Mouse (Mus musculus): Measurements from ENCODE around the gene Pram1. TPM values are rescaled to one million over a fixed set of nuclear protein-coding genes. Genes with fewer than 3 reads are reported as not detected.

The Pram1 gene
- polyA plus RNA-seq, 1 experiment from 2014 or later = 0.24 TPM

DNA sequence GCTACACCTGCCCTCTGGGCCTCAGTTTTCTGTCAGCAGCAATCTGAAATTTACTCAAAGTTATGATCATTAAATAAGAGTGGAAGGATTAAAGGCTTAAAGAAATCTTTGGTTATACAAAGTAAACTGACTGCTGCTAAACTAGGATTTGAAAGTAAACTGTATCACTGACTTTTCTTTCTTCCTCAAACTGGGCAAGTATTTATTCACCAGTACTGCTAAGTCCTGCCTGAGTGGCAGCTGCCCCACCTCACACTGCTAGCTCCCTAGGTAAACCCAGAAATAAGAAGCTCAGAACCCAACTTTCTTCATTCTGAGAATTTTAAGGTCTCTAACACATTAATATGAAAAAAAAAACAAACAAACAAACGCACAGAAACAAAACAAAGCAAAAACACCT, 36.0 kb downstream of the Pram1 start:
- ATAC-seq (replicated peaks; ENCODE audit: insufficient number of reproducible peaks, insufficient read depth, low FRiP score, low read depth) = no peak
- Histone ChIP-seq H3K9ac (no peak overlapping the region), H3K4me1 (replicated peaks) (peaks cover 14% of the 10 kb centered on the region), H3K27me3 (no peaks in the 10 kb centered on the region), H3K27ac (no peak overlapping the region), H3K9me3 (replicated peaks) (no peaks in the 10 kb centered on the region), H3K4me2 (no peak overlapping the region), H3K36me3 (peaks cover 26% of the 10 kb centered on the region), H3K4me3 (no peak overlapping the region)
- WGBS = 76% methylated on average over 1 of the region's 1 CpGs

DNA sequence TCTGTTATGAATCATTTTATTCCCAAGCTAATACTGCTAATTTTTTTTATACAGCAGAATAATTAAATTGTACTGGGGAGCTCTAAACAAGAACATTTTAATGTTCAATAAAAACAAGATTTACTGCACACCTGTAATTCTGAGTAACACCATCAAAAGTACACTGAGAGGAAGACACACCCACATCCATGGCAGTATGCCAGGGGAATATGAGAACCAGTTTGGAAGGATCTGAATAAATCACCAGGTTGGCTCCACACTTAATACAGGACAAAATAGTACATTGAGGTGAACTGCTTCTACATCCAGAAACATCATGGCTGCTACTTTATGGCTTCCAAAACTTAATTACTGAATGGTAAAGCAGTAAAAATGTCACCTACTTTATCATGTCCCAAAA, 37.6 kb downstream of the Pram1 start:
- Histone ChIP-seq H3K27ac (no peak overlapping the region), H3K9ac (no peak overlapping the region), H3K4me1 (replicated peaks) (peaks cover 22% of the 10 kb centered on the region), H3K4me3 (no peak overlapping the region), H3K27me3 (no peaks in the 10 kb centered on the region), H3K9me3 (replicated peaks) (no peaks in the 10 kb centered on the region), H3K4me2 (no peak overlapping the region), H3K36me3 (peaks cover 26% of the 10 kb centered on the region)
- no peak for ATAC-seq (replicated peaks; ENCODE audit: insufficient number of reproducible peaks, insufficient read depth, low FRiP score, low read depth)

DNA sequence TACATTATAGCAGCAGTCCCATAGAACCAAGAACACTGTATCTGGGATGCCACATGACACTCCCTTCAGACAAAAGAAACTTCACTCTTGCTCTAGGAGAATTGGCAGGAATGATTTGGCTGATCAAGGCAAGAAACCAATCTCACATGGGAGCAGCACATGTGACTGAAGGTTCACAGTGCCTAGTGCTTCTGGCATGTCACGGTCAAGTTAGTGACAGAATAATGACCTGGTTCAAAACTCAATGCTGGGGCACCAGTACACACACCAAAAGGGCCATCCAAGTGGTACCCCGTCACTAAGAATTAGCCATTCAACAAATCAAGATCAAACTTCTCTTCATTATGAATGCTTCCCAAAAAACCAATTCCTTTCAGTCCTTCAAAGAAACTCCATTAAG, 38.2 kb downstream of the Pram1 start:
- ATAC-seq (replicated peaks; ENCODE audit: insufficient number of reproducible peaks, insufficient read depth, low FRiP score, low read depth) = no peak
- no peak overlapping the region for H3K4me3 ChIP-seq
- peaks cover 26% of the 10 kb centered on the region for H3K36me3 ChIP-seq
- H3K4me2 ChIP-seq = no peak overlapping the region
- H3K9me3 ChIP-seq (replicated peaks) = no peaks in the 10 kb centered on the region
- 84% methylated on average over 2 of the region's 2 CpGs for WGBS
- H3K9ac ChIP-seq = no peak overlapping the region
- H3K4me1 ChIP-seq (replicated peaks) = peaks cover 25% of the 10 kb centered on the region
- no peak overlapping the region for H3K27ac ChIP-seq
- no peaks in the 10 kb centered on the region for H3K27me3 ChIP-seq

- peaks cover 22% of the 10 kb centered on the region for H3K36me3 ChIP-seq
- H3K4me1 ChIP-seq (replicated peaks) = peaks cover 45% of the 10 kb centered on the region
- ATAC-seq (replicated peaks; ENCODE audit: insufficient number of reproducible peaks, insufficient read depth, low FRiP score, low read depth) = no peak
- H3K4me2 ChIP-seq = no peak overlapping the region
- H3K4me3 ChIP-seq = no peak overlapping the region
- no peak overlapping the region for H3K27ac ChIP-seq
- H3K9me3 ChIP-seq (replicated peaks) = no peaks in the 10 kb centered on the region
- no peaks in the 10 kb centered on the region for H3K27me3 ChIP-seq
- H3K9ac ChIP-seq = no peak overlapping the region
Measured at GRCm38 (mm10) chr17:33678771-33679170, 40.9 kb downstream of the Pram1 start.

DNA sequence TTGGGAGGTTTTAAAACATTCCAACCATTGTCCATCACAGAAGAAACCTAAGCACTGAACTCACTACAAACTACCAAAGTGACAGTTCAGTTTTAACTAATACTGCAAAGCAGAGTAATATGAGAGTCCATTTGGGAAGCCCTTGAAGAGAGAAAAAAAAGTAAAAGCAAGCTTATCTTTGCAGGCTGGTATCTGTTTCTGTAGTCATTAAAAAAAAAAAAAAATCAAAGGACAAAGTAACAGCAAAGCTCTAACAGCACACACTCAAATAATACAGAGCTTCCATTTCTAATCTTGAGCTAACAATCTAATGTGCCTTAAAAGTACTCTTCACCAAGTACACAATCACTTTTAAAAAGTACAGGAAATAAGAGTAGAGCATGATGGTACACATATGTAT, 43.9 kb downstream of the Pram1 start:
- Histone ChIP-seq H3K4me3 (no peak overlapping the region), H3K27ac (no peak overlapping the region), H3K4me1 (replicated peaks) (peaks cover 45% of the 10 kb centered on the region), H3K4me2 (peak overlapping the region; percentile 28; the same call in 1 of the 2 replicates), H3K27me3 (no peaks in the 10 kb centered on the region), H3K36me3 (peaks cover 8% of the 10 kb centered on the region), H3K9me3 (replicated peaks) (no peaks in the 10 kb centered on the region), H3K9ac (no peak overlapping the region)
- no peak for ATAC-seq (replicated peaks; ENCODE audit: insufficient number of reproducible peaks, insufficient read depth, low FRiP score, low read depth)

DNA sequence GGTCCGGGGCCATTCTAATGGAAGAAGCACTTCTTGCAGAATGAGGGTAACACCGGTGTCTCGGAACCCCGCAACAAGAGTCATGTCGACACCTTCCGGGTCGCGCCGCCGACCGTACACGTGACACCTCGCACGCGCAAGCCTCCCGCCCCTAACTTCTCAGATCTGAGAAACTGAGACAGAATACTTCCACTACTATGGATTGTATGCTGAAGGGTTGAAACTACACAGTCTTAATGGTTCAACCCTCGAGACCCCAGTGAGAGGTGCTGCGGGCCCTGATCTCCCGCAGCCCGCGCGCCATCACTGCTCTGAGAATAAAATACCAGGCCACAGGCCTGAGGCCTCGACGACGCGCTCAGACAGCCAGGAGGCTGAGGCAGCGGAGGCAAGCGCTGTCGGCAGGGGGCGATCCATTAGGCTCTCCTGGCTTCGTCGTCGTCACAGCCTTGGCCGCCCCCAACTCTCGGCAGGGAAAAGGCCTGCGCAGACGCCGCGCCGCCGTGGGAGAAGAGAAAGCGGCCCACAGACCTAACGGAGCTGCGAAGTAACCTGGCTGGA, 46.9 kb downstream of the Pram1 start:
- H3K9me3 ChIP-seq (replicated peaks) = no peaks in the 10 kb centered on the region
- peak overlapping the region; percentile 99 for H3K9ac ChIP-seq
- no peaks in the 10 kb centered on the region for H3K27me3 ChIP-seq
- H3K27ac ChIP-seq = peak overlapping the region; percentile 97
- peak overlapping the region; percentile 97 for H3K4me3 ChIP-seq
- H3K4me1 ChIP-seq (replicated peaks) = peaks cover 34% of the 10 kb centered on the region
- peak; percentile 74 for ATAC-seq (replicated peaks; ENCODE audit: insufficient number of reproducible peaks, insufficient read depth, low FRiP score, low read depth)
- H3K4me2 ChIP-seq = peak overlapping the region; percentile 85
- H3K36me3 ChIP-seq = no peaks in the 10 kb centered on the region
- WGBS = under 1% methylated on average over 44 of the region's 44 CpGs

- Histone ChIP-seq H3K27me3 (no peaks in the 10 kb centered on the region), H3K4me1 (replicated peaks) (peaks cover 32% of the 10 kb centered on the region), H3K9ac (peak overlapping the region; percentile 99), H3K36me3 (no peaks in the 10 kb centered on the region), H3K9me3 (replicated peaks) (no peaks in the 10 kb centered on the region), H3K4me3 (peak overlapping the region; percentile 97), H3K4me2 (peak overlapping the region; percentile 85), H3K27ac (peak overlapping the region; percentile 97)
- peak; percentile 98 for ATAC-seq (replicated peaks; ENCODE audit: insufficient number of reproducible peaks, insufficient read depth, low FRiP score, low read depth)
- under 1% methylated on average over 42 of the region's 42 CpGs for WGBS
Measured at GRCm38 (mm10) chr17:33685249-33685653, 47.4 kb downstream of the Pram1 start.

DNA sequence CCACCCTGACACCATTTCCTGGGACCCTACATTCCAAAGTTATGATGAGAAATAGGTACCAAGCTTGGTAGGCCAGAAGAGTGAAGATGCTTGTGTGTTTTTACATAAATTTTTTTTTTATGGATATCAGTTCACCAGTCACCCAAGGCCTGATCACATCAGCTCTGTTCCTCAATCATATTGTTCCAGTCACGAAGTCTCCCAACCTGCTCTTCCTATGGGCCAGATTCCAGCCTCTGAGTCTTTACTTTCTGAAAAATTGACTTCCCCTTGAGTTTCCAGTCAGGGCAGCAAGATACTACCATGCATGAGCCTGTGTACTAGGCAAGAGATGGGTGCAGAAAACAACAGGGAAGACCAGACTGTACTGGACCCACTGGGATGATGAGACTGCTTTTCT, 48.9 kb downstream of the Pram1 start, which contains the start of gene Hnrnpm:
Gene Hnrnpm, minus strand, starts transcription at position 101 of the 400 bp plus-strand sequence.
- Histone ChIP-seq H3K4me1 (replicated peaks) (peaks cover 27% of the 10 kb centered on the region), H3K27ac (peak within 1 kb of the TSS; percentile 97), H3K4me2 (peak within 1 kb of the TSS; percentile 85), H3K9ac (peak within 1 kb of the TSS; percentile 99; the same call in 1 of the 2 replicates), H3K4me3 (peak within 1 kb of the TSS; percentile 97), H3K36me3 (0 out of 2 replicates have a peak, but pooled peaks cover 1% of the 10 kb centered on the region), H3K9me3 (replicated peaks) (no peaks in the 10 kb centered on the region), H3K27me3 (no peaks in the 10 kb centered on the region)
- ATAC-seq (replicated peaks; ENCODE audit: insufficient number of reproducible peaks, insufficient read depth, low FRiP score, low read depth) = no peak
- 93% methylated on average over 1 of the region's 1 CpGs for WGBS

Other genes with a start within 250 kb of the Pram1 start
- 7.5 TPM in 2 replicates for gene Zfp101, start 243.4 kb upstream of the Pram1 start, polyA plus RNA-seq (2015; fragmentation: Nextera tagmentation; extraction: Ambion mirVana)
- gene Actl9, start 205.2 kb upstream of the Pram1 start, polyA plus RNA-seq (2015; fragmentation: Nextera tagmentation; extraction: Ambion mirVana) = not detected in 2 replicates
- 30.4 and 57.3 TPM in 2 replicates for gene Adamts10, start 113.9 kb upstream of the Pram1 start, polyA plus RNA-seq (2015; fragmentation: Nextera tagmentation; extraction: Ambion mirVana)
- gene Myo1f, start 82.3 kb upstream of the Pram1 start, polyA plus RNA-seq (2015; fragmentation: Nextera tagmentation; extraction: Ambion mirVana) = 2.0 and 5.0 TPM in 2 replicates
- 29.8 and 32.1 TPM in 2 replicates for gene Zfp414, start 9.0 kb upstream of the Pram1 start, polyA plus RNA-seq (2015; fragmentation: Nextera tagmentation; extraction: Ambion mirVana)
- gene Hnrnpm, start 48.8 kb downstream of the Pram1 start, polyA plus RNA-seq (2015; fragmentation: Nextera tagmentation; extraction: Ambion mirVana) = 180 and 183 TPM in 2 replicates
- gene March2, start 80.6 kb downstream of the Pram1 start, polyA plus RNA-seq (2015; fragmentation: Nextera tagmentation; extraction: Ambion mirVana) = 98.6 and 118 TPM in 2 replicates
- gene Rab11b, start 122.5 kb downstream of the Pram1 start, polyA plus RNA-seq (2015; fragmentation: Nextera tagmentation; extraction: Ambion mirVana) = 274 and 318 TPM in 2 replicates
- 15.4 and 20.0 TPM in 2 replicates for gene Angptl4, start 143.8 kb downstream of the Pram1 start, polyA plus RNA-seq (2015; fragmentation: Nextera tagmentation; extraction: Ambion mirVana)
- 44.1 and 52.6 TPM in 2 replicates for gene Kank3, start 172.5 kb downstream of the Pram1 start, polyA plus RNA-seq (2015; fragmentation: Nextera tagmentation; extraction: Ambion mirVana)
- gene Rps28, start 186.5 kb downstream of the Pram1 start, polyA plus RNA-seq (2015; fragmentation: Nextera tagmentation; extraction: Ambion mirVana) = 456 and 543 TPM in 2 replicates
- gene Ndufa7, start 186.5 kb downstream of the Pram1 start, polyA plus RNA-seq (2015; fragmentation: Nextera tagmentation; extraction: Ambion mirVana) = 487 and 517 TPM in 2 replicates
- 31.4 and 39.9 TPM in 2 replicates for gene Cd320, start 205.0 kb downstream of the Pram1 start, polyA plus RNA-seq (2015; fragmentation: Nextera tagmentation; extraction: Ambion mirVana)
- gene Gm7029, start 235.8 kb downstream of the Pram1 start, polyA plus RNA-seq (2015; fragmentation: Nextera tagmentation; extraction: Ambion mirVana) = not detected in 2 replicates

Data from heart, embryonic 15.5 days (tissue).